Mouse (Mus musculus): Measurements from ENCODE around the gene Trappc1.

Trappc1 gene

DNA sequence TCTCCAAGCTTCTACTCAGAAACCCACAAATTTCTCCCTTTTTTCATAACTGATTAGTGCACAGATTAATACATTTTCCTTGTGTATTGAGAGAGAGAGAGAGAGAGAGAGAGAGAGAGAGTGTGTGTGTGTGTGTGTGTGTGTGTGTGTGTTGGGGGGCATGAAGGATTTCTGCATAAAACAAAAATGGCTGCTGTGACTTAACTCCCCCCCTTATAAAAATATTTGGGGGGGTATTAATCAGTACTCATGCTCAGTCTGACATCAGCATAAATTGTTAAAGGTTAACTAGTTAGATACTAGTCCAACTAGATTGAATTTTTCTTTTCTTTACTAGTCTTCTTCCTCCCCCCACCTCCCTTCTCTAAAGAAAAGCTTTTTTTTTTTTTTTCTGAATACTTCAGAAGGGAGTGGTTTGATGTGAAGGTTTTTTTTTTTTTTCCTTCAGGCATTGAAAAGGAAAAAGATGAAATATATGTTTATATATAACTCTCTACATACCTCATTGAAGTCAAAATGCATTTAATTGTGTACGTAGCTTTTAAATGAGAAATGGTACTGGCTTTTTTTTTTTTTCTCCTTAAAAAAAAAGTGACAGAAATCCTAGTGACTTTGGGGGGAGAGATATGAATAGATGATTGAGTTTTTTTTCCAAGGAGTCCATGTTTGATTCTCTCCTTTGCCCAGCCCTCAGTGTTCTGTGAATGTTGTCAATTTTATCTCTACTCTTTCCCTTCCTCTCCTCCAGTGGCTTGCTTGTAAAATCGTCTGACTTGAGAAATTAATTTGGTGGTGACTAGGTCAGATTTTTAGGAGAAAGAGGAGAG lies 46.4 kb downstream of the Trappc1 start:
- peak; percentile 46 for DNase-seq (ENCODE audit: low read depth)

GRCm38 (mm10) chr11:69370817-69371215 lies 47.0 kb downstream of the Trappc1 start:
- peak; percentile 44 for DNase-seq (ENCODE audit: low read depth)

- DNase-seq (ENCODE audit: low read depth): no peak
Measured at GRCm38 (mm10) chr11:69371601-69372000, 47.8 kb downstream of the Trappc1 start.

DNA sequence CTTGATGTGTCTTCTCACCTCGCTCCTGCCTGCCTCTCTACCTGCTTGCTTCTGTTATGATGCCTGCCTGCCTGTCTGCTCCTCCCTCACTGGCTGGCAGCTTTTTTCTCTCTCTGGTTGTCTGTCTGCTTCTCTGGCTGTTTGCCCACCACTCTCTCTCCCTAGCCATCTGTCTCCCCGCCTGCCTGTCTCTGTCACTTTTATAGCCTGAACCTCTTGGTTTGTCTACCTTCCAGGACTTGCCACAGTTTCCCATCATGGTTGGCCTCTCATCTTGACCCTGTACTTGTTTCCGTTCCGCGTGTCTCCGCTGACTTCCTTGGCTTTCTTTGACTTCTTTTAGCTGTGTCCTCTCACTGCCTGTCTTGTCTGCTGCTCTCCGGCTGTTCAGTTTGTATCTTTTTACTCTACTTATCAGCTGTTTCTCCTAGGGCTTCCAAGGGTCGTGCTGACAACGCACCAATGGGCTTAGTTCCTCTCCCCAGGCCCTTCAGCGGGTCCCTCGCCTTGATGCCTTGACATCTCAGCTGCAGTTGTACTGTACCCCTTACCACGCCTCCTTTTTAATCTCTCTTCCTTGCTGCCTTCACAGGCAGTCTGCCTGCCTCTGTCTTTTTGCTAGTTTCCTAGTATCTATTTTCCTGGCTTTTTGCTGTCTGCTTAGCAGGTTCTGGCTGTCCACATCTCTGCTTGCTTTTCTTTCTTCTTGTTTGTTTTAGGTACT lies 48.4 kb downstream of the Trappc1 start:
- DNase-seq (ENCODE audit: low read depth): no peak

- peak; percentile 46 for DNase-seq (ENCODE audit: low read depth)
Measured at GRCm38 (mm10) chr11:69372780-69373170, 49.0 kb downstream of the Trappc1 start.

DNA sequence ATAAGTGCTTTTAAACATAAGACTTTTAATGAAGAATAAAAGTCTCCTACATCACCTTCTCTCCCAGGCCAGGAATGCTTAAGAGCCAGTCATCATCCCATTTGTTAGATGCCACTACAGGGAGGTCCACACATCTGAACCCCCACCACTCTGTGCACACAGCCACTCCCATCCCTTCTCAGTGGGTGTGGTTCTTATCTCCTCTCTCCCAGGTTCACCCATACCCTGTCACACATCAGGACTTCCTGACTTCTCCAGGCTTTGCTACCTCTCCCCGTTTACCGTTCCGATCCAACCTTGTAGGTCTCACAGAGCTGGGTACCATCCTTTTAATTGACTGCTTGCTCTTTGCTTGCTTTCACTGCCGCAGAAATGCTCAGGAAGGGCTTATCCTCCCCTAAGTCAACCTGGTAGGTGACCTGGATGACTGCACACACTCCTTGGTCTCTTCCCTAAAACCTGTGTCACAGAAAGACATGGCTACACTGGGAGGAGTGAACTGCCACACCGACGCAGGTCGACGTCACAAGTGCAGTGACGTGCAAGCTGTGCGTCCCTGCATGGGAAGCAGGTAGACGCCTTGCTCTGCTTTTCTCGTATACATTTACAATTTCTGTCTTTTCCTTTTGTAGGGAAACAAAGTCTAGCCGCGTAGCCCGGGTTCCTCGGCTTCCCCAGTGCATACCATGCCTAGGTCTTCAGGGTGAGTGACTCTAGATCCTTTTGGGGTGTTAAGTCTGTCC lies 49.6 kb downstream of the Trappc1 start:
- DNase-seq (ENCODE audit: low read depth): no peak

All from NIH3T3 (cell line).